Mouse (Mus musculus): ENCODE data around the gene Cracr2b.
"Not testable (repeated sequence)": the region's sequence is repeated elsewhere in the genome, so short reads cannot be mapped to it uniquely, and the experiment has no call there.

The Cracr2b gene

DNA sequence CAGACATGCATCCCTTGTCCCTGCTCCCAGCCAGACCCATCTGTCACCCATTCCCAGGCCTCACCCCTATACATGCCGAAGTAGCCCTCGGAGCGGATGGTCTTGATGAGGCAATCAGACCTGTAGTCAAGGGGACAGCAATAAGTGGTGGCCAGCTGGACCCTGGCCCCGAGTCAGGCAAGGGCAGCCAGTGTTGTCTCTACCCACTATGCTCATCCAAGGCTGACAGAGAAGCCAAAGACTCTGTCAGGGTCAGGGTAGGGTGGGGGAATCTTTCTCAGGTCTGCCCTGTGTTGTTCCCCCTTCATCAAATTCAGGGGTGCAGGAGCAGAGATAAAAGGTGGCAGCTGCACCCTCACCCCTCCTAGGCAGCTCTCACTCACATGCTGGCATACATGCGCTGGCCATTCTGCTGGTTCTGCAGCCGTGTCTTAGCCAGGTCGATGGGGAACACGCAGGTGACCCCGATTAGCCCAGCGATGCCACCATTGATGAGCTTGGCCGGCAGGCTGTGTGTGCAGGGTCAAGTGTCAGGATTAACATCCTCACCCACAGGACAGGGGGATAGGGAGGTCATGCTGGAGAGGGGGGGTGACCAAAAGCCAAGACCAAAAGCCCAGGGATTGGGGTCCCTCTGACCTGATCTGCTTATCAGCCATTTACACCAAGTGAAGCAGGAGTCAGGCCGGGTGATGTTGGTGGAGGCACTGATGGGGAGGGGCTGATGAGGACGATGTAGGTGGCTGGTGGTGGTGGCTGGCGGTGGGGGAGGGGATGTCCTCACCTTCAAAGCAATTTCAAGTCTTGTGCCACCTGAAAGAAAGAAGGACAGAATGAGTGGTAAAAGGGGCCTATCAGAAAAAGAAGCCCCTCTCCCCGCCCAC lies 27.1 kb upstream of the Cracr2b start:
- DNase-seq (ENCODE audit: low spot score): no peak

DNA sequence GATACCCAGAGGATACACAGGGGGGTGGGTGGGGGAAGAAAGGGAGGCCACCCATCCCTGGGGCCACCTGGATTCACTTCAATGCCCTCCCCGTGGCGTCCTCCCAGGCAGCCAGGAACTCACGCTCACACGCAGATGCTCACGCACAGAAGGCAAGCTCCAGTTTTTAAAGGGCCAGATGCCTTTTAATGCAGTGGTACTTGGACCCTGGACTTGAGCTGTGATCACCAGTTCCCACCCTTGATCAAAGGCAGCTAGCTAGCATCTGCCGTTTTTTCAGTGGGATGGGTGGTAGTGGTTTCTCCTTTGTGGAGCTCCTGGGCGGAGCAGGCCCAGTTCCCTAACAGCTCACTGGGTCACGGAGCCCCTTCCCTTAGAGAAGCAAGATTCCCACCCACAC lies 26.4 kb upstream of the Cracr2b start:
- DNase-seq (ENCODE audit: low spot score): no peak

DNA sequence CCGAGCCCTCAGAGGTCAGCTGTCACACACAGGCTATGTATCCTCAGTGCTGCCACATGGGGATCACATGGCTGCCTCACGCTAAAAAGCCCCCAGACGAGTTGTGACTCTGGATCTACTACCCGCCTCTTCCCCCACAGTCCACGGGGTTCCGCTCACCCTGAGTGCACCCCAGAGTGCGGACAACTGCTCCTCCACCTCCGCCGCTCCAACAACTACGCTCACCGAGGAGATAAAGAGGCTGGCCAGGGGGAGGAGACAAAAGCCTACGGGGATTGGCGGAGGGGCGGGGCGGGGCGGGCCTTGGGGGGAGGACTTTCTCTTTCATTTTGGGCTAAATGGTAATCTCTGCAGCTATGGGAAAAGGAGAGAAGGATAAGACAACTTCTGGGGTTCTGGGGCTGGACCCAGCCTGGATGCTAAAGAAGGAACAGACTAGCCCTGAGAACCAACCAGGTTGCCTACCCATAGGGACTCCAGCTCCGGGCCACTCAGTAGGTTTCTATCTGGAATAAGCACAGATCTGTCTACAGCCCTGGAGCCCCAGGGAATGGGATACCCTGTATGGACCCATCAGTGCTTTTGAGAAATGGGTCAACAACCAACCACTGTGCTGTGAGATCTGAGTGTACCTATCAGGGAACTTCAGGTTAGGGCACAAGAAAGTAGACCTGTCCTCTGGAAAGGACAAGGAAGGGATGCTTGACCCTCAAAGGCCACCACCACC lies 25.6 kb upstream of the Cracr2b start:
- peak; percentile 63 for DNase-seq (ENCODE audit: low spot score)

DNA sequence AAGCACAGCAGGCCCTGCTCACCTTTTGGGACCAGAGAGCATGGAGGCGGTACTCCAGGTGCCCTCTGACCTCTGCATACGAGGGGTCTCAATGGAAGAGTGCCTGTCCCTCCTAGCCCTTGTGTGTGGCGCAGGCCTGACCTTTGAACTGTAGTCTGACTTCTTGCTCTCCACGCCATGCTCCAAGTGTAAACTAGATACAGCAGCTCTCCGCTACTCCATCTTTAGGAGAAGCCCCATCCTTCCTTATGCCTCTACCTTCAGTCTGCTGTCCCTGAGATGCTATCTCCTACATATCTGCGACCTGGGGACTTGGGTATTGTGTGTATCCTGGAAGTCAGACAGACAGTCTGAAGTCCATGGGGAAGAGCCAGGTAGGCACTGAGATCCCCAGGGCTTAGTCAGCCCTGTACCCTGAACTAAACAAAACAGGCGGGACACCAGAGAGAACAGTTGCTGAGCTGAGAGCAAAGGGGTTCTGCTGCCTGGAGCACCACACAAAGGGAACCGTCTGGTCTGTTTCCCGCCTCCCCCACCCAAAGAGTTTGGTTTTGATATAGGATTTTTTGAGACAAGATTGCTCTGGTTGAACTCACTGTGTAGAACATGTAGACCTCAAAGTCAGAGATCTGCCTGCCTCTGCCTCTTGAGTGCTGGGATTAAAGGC lies 24.9 kb upstream of the Cracr2b start:
- DNase-seq (ENCODE audit: low spot score): no peak

DNA sequence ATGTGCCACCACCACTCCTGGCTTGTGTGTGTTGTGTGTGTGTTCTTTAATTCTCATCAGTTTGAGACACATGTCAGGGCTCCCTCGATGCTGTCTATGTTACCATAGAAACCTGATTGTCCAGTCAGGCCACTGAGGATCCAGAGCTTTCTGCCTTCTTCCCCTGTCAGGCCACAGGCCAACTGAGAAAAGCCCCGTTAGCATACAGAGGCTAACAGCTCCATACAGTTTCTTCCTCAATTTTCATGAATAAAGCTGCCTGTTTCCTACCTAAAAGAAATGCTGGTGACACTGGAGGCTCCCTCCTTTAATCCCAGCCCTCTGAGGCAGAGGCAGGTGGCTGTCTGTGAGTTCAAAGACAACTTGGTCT lies 24.4 kb upstream of the Cracr2b start:
- no peak for DNase-seq (ENCODE audit: low spot score)

DNA sequence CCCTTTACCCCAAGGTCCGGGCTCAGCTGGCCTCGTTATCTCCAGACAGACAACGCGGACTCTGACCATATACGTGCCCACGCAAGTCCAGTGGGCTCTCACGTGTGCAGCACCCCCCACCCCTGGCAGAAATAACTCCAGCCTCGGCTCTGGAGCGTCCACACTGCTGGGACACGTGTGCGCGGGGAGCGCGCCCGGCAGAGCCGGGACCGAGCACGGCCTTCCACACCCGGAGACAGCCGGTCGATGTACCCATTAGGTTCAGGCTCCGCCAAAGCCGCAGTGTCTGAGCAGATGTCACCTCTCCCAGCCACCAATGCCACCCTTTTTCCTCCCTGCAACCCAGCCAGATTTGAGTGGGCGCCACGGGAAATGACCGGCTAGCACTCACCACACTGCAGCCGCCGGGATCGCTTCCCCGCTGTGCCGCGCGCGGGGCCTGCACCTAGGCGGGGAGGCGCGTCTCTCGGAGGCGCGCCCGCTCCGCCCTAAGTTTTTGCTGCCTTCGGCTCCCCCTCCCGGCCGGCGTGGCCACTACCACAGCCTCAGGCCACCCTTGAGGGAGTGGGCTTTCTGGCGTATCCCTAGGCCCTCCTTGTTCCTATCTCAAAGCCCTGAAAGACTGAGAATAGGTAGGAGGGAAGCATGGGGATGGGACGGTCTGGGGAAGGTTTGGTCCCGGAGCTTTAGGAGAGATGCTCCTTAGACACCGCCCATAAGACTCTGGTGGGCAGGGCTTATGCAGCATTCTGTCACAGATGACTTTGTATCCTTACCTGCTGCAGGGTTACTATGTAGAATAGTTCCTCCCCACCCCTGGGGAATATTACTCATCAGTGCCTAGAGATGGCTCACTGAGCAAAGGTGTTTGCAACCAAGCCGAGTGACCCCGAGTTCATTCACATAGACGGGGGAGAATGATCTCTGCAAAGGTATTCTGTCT lies 23.4 kb upstream of the Cracr2b start, which contains the start of gene Slc25a22:
Gene Slc25a22 (minus strand): TSS at position 715 of the 943 bp plus-strand sequence.
- peak; percentile 79 for DNase-seq (ENCODE audit: low spot score)

DNA sequence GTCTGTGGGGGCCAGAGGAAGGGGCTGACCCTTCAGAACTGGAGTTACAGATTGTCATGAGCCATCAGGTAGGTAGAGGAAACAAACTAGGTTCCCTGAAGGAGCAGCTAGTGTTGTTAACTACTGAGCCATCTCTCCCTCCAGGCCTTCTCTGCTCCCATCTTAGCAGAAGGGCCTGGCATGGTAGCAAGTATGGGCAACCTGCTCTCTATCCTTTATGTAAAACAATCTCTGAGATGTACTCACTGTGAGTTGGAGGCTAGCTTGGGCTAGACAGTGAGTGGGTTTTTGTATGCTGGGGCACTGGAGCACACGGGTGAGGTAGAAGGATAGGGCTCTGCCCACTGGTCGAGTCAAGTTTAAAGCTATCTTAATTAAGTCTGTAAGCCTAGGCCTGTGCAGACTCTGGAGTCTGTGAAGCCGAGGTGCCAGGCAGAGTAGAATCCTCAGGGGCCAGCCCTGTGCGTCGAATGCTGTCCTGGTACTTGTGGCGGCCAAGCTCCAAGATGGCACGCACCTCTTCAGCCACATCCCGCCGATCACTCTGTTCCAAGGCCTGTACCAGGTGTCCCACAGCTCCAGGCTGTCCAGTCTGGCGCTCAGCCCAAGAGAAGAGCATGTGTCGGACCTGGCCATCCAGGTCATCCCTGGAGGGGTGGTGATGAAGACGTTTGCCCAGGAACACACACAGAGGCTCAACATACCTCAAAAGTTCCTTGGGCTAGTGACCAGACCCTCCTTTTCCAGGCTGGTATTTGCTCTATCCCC lies 22.5 kb upstream of the Cracr2b start:
- no peak for DNase-seq (ENCODE audit: low spot score)

DNA sequence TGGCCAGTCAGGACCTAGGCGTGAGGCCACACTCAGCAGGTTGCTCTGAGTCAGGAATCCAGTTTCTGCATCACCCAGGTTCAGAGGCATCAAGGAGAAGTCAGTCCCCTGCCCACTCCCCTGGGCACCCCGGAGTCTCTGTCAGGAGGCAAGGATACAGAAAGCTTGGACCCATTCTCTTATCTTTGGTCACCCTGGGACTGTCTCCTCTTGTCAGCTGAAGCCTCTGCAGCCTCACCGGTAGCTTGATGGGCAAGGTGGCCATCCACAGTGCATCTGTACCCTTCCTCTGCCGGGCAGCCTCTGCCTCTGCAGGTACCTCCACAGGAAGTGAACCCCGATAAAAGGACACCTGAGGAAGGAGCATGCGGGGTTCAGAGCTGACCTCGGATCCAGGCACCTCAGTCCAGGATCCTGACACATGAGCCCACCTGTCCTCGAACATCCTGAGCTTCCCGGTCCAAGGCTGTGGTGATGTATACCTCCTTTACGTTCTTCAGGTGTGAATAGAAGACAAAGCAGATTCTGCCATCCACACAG lies 21.7 kb upstream of the Cracr2b start:
- no peak for DNase-seq (ENCODE audit: low spot score)

DNA sequence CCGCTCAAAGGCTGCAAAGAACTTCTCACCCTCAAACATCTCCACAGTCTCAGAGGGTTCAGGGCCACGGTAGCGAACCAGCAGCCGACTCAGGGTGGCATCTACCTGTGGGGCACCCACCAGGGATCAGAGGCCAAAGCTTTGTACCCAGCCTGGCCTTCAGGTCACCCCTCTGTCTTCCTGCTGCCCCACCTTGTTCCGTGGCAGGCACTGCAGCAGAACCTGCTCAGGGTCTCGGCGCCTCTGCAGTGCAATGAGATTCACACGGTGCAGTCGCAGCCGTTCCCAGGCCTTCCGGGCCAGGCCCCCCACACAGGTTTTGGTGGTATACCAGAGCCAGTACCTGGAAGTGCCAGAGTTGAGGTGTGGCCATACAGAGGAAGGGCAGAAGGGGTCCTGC lies 21.1 kb upstream of the Cracr2b start:
- no peak for DNase-seq (ENCODE audit: low spot score)

DNA sequence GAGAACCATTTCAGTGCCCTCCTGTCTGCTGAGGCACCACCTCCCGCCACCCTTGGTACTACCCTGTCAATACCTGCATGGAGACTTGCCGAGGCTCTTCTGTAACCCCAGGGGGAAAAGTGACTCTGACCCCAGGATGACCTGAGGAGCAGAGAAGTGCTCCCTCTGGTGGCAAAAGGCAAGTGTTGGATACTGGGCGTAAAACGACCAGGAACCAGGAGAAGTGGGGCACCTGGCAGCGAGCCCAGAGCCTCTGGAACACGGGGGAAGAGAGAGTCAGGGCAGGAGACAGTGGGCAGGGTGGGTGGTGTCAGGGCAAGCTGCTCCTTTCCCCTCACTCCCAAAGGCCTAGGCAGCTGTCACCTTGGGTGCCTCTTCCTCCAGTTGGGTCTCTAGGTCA lies 20.3 kb upstream of the Cracr2b start:
- DNase-seq (ENCODE audit: low spot score): no peak

DNA sequence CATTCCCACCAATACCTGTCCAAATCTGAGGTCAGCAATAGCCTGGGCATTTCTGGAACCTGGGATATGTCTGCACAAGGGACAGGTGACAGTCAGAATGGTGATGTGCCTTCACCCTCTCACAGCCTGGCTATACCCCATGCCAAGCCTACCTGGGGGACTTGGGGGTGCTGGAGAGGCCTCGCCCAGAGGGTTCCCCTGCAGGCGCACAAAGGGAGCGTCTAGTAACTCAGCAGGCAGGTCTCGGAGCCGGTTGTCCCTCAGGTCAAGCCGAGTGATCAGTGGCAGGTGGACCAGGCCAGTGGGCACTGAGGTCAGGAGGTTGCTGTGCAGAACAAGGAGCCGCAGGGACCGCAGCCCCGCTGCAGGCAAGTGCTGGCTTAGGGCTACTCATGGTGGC lies 19.4 kb upstream of the Cracr2b start:
- DNase-seq (ENCODE audit: low spot score): no peak

DNA sequence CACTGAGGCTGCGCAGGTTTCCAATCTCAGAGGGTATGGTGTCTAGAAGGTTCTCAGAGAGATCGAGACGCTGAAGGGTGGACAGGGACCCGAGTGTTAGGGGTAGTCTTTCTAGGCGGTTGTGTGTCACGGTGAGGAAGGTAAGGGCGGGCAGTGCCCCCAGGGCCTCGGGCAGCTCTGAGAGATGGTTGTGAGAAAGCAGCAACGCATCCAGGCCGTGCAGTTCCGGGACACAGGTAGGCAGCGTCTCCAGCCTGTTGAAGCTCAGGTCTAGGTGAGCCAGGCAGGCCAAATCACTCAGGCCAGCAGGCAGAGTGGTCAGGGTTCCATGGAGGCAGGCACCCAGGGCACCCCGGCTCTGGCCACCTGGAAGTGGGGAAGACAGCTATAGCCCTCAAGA lies 18.7 kb upstream of the Cracr2b start:
- DNase-seq (ENCODE audit: low spot score): no peak

DNA sequence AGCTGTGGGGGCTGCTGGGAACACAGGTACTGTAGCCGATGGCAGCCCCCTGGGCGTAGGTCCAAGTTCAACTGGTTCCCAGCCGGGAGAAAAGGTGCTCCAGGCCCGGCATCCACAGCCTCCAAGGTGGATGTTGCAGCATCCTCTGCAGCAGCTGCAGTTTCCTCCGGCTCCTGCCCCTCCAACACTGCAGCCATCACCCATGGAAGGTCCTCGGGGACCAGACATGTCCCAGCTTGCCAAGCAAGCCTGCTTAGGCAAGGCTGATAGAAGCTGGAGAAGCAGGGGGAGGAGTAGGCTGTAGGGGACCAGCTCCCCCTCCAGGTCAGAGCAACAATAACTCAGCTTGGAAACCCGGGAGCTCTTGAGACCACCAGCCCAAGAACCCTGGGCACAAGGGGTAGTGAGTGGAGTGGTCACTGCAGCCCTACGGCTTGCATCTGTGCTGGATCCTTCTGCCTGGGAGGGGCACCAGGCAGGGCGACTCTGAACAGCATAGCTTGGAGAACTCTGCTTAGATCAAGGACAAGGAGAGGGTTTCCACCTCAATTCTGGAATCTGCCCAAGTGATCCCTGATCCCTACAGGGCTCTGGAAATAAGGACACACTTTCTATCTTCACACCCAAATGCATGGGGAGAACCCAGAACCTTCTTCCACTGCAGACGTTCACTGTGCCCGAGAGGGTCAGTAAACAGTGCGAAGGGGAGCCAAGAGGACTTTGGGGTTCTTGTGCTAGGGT lies 17.6 kb upstream of the Cracr2b start:
- DNase-seq (ENCODE audit: low spot score): no peak

DNA sequence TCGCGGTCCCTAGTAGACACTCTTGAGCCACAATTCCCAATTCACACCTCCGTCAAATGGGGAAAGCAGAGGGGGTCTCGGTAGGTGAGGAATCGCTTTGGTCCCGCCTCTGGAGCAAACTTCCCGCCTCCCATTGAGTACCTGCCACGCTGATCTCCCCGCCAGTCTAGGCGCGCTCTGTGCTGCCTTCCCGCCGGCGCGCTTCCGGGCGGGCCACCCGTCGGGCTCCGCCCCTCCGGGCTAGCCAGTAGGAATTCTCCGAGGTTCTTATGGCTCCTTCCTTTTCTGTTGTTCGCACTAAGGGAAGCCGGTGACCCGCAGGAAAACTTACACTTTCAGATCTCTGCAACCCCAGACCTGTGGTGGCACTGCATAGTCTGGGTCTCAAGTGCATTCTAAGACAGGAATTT lies 17.1 kb upstream of the Cracr2b start, which contains the start of gene Pidd1:
Gene Pidd1 (minus strand): TSS at position 198 of the 410 bp plus-strand sequence.
- no peak for DNase-seq (ENCODE audit: low spot score)

DNA sequence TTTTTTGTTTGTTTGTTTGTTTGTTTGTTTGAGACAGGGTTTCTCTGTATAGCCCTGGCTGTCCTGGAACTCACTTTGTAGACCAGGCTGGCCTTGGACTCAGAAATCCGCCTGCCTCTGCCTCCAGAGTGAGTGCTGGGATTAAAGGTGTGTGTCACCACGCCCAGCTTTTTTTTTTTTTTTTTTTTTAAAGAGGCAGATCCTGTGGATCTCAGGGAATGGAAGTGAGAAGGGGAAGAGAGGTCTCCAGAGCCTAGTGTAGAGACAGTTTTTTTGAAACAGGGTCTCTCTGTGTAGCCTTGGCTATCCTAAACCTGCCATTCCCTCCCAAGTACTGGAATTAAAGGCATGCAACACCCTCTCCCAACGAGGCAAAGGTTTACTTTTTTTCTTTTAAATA lies 14.5 kb upstream of the Cracr2b start:
- DNase-seq (ENCODE audit: low spot score): not testable (repeated sequence)

DNA sequence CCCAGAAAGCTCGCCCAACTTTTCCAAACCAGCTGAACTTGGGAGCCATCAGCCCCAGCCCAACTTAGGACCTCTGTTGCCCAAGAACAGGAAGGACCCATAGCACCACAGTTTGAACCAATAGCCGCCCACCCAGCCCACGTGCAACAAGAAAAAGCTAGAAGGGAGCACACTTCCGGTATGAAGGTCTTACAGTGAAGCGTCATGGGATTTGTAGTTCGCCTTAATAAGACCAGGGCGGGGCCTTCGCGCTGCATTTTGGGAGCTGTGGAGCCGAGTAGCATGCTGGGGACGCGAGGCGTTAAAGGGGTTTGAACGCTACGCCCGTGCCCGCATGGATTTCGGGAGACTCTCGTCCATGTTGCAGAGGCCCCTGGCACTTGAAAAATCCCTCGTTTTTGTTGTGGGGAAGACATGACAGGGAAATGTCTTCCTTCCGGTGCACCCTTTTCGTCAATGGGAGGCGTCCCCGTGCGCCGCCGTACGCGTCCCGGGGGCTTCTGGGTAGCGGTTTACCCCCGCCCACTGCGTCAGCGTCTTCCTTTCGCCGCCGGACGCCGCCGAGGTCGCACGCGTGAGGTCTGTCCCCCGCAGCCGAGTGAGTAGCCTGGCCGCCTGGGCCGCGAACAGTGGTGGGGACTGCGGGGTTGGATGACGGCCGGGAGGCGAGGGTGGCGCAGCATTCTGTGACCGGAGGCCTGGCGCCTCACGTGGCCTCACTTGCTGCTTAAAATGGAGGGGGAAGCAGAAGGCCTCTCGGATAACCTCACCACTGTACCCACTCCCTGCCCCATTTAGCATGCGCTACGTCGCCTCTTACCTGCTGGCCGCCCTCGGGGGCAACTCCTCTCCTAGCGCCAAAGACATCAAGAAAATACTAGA lies 13.5 kb upstream of the Cracr2b start, which contains the start of gene Rplp2:
Gene Rplp2 (plus strand): TSS at position 261 of the 882 bp plus-strand sequence.
- DNase-seq (ENCODE audit: low spot score): peak; percentile 95

DNA sequence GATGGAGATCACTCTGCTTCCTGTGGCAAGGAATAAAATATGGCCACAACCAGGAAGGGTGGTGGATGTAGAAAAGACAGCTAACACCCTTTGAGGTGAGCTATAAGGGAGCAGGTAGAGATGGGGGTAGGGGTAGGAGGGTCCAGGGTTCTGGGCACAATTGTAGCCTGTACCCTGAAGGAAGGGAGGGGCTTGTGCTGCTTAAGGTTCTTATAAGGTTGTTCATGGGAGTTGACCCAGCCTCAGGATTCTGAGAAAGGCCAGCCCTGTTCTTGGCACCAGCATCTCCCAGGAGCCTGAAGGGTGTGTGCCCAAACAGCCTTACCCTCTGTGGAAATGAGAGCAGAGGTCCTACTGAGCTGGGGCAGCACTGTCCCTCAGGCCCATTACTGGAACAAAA lies 9.0 kb upstream of the Cracr2b start:
- DNase-seq (ENCODE audit: low spot score): no peak

DNA sequence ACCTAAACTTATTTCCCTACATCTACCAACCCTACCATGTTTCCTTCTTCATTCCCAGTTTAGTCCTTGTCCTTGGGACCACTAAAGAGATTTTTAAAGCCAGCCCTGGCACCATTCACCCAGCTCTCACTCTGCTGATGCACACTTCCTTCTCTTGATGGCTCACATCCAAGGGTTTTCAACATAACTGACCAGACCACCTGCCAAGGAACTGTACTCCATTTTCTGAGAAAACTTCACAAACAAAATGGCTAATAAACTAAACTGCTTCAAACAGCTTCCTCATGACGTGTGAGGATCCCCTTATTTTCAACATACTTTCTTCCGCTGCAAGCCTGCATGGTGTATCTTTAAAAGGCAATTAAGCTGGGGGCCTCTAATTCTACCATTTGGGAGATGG lies 7.3 kb upstream of the Cracr2b start:
- DNase-seq (ENCODE audit: low spot score): no peak

Measured in lung, postnatal 25 days (tissue).